Mouse (Mus musculus): ENCODE measurements around the gene Clstn1. TPM values are rescaled to one million over a fixed set of nuclear protein-coding genes. Genes with fewer than 3 reads are reported as not detected.

The Clstn1 gene
- polyA plus RNA-seq, 1 experiment, result 17.2 TPM

GRCm38 (mm10) chr4:149564452-149565407 is 21.5 kb upstream of the Clstn1 start:
- no peaks in the 10 kb centered on the region; the same call in 1 of the 2 replicates for H3K27me3 ChIP-seq (ENCODE audit: control insufficient read depth, insufficient read depth, low read length)
- H3K4me3 ChIP-seq (ENCODE audit: extremely low read depth, insufficient read depth, insufficient read length), result no peak overlapping the region
- 86% methylated on average over 20 of the region's 20 CpGs for whole genome bisulfite sequencing
- DNase-seq (ENCODE audit: low read depth in 1 of 2, low spot score in 2 of 2), result no peak
- no peak overlapping the region for H3K27ac ChIP-seq (ENCODE audit: insufficient read depth, low read length)
- no peaks in the 10 kb centered on the region; the same call in 1 of the 2 replicates for H3K4me1 ChIP-seq (ENCODE audit: control insufficient read depth, insufficient read depth, insufficient read length)
- no peaks in the 10 kb centered on the region for H3K36me3 ChIP-seq (ENCODE audit: control insufficient read depth, insufficient read depth, low read length)
- TF ChIP-seq CTCF (IDR thresholded peaks at IDR 0.05; ENCODE audit: extremely low read depth, insufficient read depth, insufficient read length, insufficient replicate concordance) (no peak), POLR2A (IDR thresholded peaks at IDR 0.05; ENCODE audit: low read depth, low read length) (no peak)

- H3K36me3 ChIP-seq (ENCODE audit: control insufficient read depth, insufficient read depth, low read length), result no peaks in the 10 kb centered on the region
- WGBS, result 71% methylated on average over 8 of the region's 8 CpGs
- no peaks in the 10 kb centered on the region; the same call in 1 of the 2 replicates for H3K4me1 ChIP-seq (ENCODE audit: control insufficient read depth, insufficient read depth, insufficient read length)
- H3K27ac ChIP-seq (ENCODE audit: insufficient read depth, low read length), result no peak overlapping the region
- no peak for TF ChIP-seq POLR2A (IDR thresholded peaks at IDR 0.05; ENCODE audit: low read depth, low read length)
- no peak for TF ChIP-seq CTCF (IDR thresholded peaks at IDR 0.05; ENCODE audit: extremely low read depth, insufficient read depth, insufficient read length, insufficient replicate concordance)
- no peak for DNase-seq (ENCODE audit: low read depth in 1 of 2, low spot score in 2 of 2)
- H3K27me3 ChIP-seq (ENCODE audit: control insufficient read depth, insufficient read depth, low read length), result no peaks in the 10 kb centered on the region; the same call in 1 of the 2 replicates
- no peak overlapping the region for H3K4me3 ChIP-seq (ENCODE audit: extremely low read depth, insufficient read depth, insufficient read length)
Observed at GRCm38 (mm10) chr4:149567432-149568026, 18.7 kb upstream of the Clstn1 start.

GRCm38 (mm10) chr4:149568622-149569021 is 17.6 kb upstream of the Clstn1 start:
- Histone ChIP-seq H3K27me3 (ENCODE audit: control insufficient read depth, insufficient read depth, low read length) (no peaks in the 10 kb centered on the region; the same call in 1 of the 2 replicates), H3K4me1 (ENCODE audit: control insufficient read depth, insufficient read depth, insufficient read length) (no peaks in the 10 kb centered on the region), H3K27ac (ENCODE audit: insufficient read depth, low read length) (no peak overlapping the region), H3K4me3 (ENCODE audit: extremely low read depth, insufficient read depth, insufficient read length) (no peak overlapping the region), H3K36me3 (ENCODE audit: control insufficient read depth, insufficient read depth, low read length) (no peaks in the 10 kb centered on the region)
- 72% methylated on average over 6 of the region's 6 CpGs for WGBS
- DNase-seq (ENCODE audit: low read depth in 1 of 2, low spot score in 2 of 2), result no peak
- TF ChIP-seq CTCF (IDR thresholded peaks at IDR 0.05; ENCODE audit: extremely low read depth, insufficient read depth, insufficient read length, insufficient replicate concordance) (no peak), POLR2A (IDR thresholded peaks at IDR 0.05; ENCODE audit: low read depth, low read length) (no peak)

- TF ChIP-seq POLR2A (IDR thresholded peaks at IDR 0.05; ENCODE audit: low read depth, low read length), result no peak
- no peak for TF ChIP-seq CTCF (IDR thresholded peaks at IDR 0.05; ENCODE audit: extremely low read depth, insufficient read depth, insufficient read length, insufficient replicate concordance)
- H3K27me3 ChIP-seq (ENCODE audit: control insufficient read depth, insufficient read depth, low read length), result no peaks in the 10 kb centered on the region
- 93% methylated on average over 6 of the region's 6 CpGs for WGBS
- H3K27ac ChIP-seq (ENCODE audit: insufficient read depth, low read length), result no peak overlapping the region
- no peaks in the 10 kb centered on the region for H3K4me1 ChIP-seq (ENCODE audit: control insufficient read depth, insufficient read depth, insufficient read length)
- no peak overlapping the region for H3K4me3 ChIP-seq (ENCODE audit: extremely low read depth, insufficient read depth, insufficient read length)
- DNase-seq (ENCODE audit: low read depth in 1 of 2, low spot score in 2 of 2), result no peak
- H3K36me3 ChIP-seq (ENCODE audit: control insufficient read depth, insufficient read depth, low read length), result no peaks in the 10 kb centered on the region
Observed at GRCm38 (mm10) chr4:149569781-149570497, 16.3 kb upstream of the Clstn1 start.

GRCm38 (mm10) chr4:149570498-149570863 is 15.8 kb upstream of the Clstn1 start:
- Histone ChIP-seq H3K4me3 (ENCODE audit: extremely low read depth, insufficient read depth, insufficient read length) (no peak overlapping the region), H3K27me3 (ENCODE audit: control insufficient read depth, insufficient read depth, low read length) (no peaks in the 10 kb centered on the region), H3K27ac (ENCODE audit: insufficient read depth, low read length) (no peak overlapping the region), H3K4me1 (ENCODE audit: control insufficient read depth, insufficient read depth, insufficient read length) (no peaks in the 10 kb centered on the region), H3K36me3 (ENCODE audit: control insufficient read depth, insufficient read depth, low read length) (no peaks in the 10 kb centered on the region)
- no peak for TF ChIP-seq CTCF (IDR thresholded peaks at IDR 0.05; ENCODE audit: extremely low read depth, insufficient read depth, insufficient read length, insufficient replicate concordance)
- no peak for TF ChIP-seq POLR2A (IDR thresholded peaks at IDR 0.05; ENCODE audit: low read depth, low read length)
- no peak for DNase-seq (ENCODE audit: low read depth in 1 of 2, low spot score in 2 of 2)
- 44% methylated on average over 4 of the region's 4 CpGs for WGBS

GRCm38 (mm10) chr4:149571209-149571608 is 15.1 kb upstream of the Clstn1 start:
- no peaks in the 10 kb centered on the region for H3K36me3 ChIP-seq (ENCODE audit: control insufficient read depth, insufficient read depth, low read length)
- H3K4me1 ChIP-seq (ENCODE audit: control insufficient read depth, insufficient read depth, insufficient read length), result no peaks in the 10 kb centered on the region
- TF ChIP-seq POLR2A (IDR thresholded peaks at IDR 0.05; ENCODE audit: low read depth, low read length) (no peak), CTCF (IDR thresholded peaks at IDR 0.05; ENCODE audit: extremely low read depth, insufficient read depth, insufficient read length, insufficient replicate concordance) (no peak)
- WGBS, result 88% methylated on average over 5 of the region's 5 CpGs
- DNase-seq (ENCODE audit: low read depth in 1 of 2, low spot score in 2 of 2), result no peak
- H3K27me3 ChIP-seq (ENCODE audit: control insufficient read depth, insufficient read depth, low read length), result no peaks in the 10 kb centered on the region
- no peak overlapping the region for H3K27ac ChIP-seq (ENCODE audit: insufficient read depth, low read length)
- H3K4me3 ChIP-seq (ENCODE audit: extremely low read depth, insufficient read depth, insufficient read length), result no peak overlapping the region
